Mouse (Mus musculus) liver, embryonic 14.5 days (tissue): ENCODE data around the gene Atp2b1.

Experiments used
- CTCF ChIP-seq: IDR thresholded peaks from 2 replicates; pipeline ENCODE4 v1.5.1; 2016; ENCODE audit warnings: antibody characterized with exemption, low read depth, control low read depth
- EP300 ChIP-seq: IDR thresholded peaks from 2 replicates; pipeline ENCODE4 v1.6.1; 2016; ENCODE audit warnings: antibody characterized with exemption, low read depth

GRCm38 (mm10) chr10:98954230-98954993 is 40.2 kb downstream of the Atp2b1 start:
- TF ChIP-seq EP300 (no peak), CTCF (no peak)
